Mouse (Mus musculus): Measurements from ENCODE around the gene Kmt5c. TPM values are rescaled to one million over a fixed set of nuclear protein-coding genes. Genes with fewer than 3 reads are reported as not detected.

Kmt5c gene
- polyA plus RNA-seq, 1 experiment from 2014 or later = 76.2 TPM

DNA sequence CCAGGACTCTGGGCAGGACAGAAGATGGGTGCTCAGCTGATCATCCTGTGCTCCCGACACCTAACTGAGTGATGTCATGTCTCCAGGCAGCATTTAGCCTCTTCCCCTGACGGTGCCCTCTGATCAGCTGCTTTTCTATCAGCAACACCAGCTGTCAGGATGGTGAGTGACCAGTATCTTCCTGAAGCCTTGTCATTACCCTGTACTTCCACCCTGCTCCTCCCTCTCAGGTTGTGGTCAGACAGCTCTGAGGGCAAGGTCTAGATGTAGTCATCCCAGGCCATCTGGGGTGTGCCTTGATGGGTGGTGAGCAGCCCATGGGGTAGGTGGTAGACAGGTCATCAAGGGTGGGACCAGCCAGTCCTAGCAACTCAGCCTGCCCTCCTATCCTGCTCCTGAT lies 9.3 kb downstream of the Kmt5c start:
- no peak overlapping the region for H3K4me2 ChIP-seq (ENCODE audit: low read depth, severe bottlenecking)
- no peak for ATAC-seq (ENCODE audit: insufficient number of reproducible peaks, low FRiP score, low TSS enrichment, low read depth)
- WGBS = 90% methylated on average over 2 of the region's 2 CpGs

DNA sequence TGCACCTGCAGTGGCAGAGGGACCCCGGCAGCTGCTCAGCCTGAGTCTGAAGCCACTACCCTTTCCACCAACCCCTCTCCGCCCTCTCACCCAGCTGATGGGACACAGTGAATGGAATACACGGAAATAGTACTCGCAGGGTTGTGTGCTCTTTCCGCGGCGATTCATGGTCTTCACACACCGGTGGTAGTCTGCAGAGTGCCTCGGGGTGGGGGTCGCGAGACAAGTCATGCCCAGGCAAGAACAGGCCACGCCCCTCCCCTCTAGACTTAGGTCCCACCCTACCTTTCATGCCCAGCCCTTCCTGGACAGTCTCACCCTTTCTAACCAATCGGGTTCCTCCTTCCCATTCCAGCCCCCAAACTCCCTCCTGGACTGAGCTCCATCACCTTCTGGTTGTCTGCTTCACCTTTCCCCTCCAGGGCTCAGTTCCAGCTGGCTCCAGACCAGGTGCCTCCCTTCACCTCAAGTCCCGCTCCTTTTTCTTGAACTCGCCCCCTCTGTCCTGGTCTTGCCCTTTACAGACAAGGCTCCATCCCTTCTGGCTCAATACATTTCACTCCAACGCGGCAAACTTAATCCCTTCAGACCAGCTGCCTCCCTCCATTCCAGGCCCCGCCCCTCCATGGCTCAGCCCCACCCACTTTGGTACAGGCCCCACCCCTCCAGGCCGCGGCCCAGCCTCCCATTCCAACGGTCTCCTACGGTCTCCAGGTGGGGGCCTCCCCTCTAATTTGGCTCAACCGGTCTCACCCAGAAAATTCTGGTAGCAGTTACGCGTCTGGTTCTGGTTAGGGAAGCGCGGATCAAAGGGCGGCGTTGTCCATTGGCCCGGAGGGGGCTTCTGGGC lies 12.3 kb downstream of the Kmt5c start:
- Histone ChIP-seq H3K27me3 (ENCODE audit: control insufficient read depth, insufficient read depth, low read length) (no peaks in the 10 kb centered on the region), H3K4me2 (ENCODE audit: low read depth, severe bottlenecking) (peak overlapping the region; percentile 39), H3K27ac (replicated peaks; ENCODE audit: low read depth, low read length) (no peak overlapping the region), H3K4me1 (ENCODE audit: control insufficient read depth, insufficient read depth, low read length) (peaks cover 9% of the 10 kb centered on the region), H3K4me3 (ENCODE audit: low read depth, low read length) (peak overlapping the region; percentile 33), H3K36me3 (ENCODE audit: control insufficient read depth, insufficient read depth, low read length) (no peaks in the 10 kb centered on the region; the same call in 1 of the 2 replicates), H3K9me3 (ENCODE audit: control insufficient read depth, low read length) (no peaks in the 10 kb centered on the region), H3K9ac (ENCODE audit: low read length) (no peak overlapping the region)
- DNase-seq (ENCODE audit: low spot score) (peak; percentile 82), ATAC-seq (ENCODE audit: insufficient number of reproducible peaks, low FRiP score, low TSS enrichment, low read depth) (peak; percentile 77)
- WGBS = 1% methylated on average over 30 of the region's 30 CpGs

More for the DNA sequence above, 9.3 kb downstream of the Kmt5c start:
- H3K27me3 ChIP-seq (ENCODE audit: control insufficient read depth, insufficient read depth, low read length) = no peaks in the 10 kb centered on the region
- no peak overlapping the region for H3K4me3 ChIP-seq (ENCODE audit: low read depth, low read length)
- peaks cover 3% of the 10 kb centered on the region for H3K36me3 ChIP-seq (ENCODE audit: control insufficient read depth, insufficient read depth, low read length)
- no peaks in the 10 kb centered on the region for H3K9me3 ChIP-seq (ENCODE audit: control insufficient read depth, low read length)
- H3K9ac ChIP-seq (ENCODE audit: low read length) = no peak overlapping the region
- H3K27ac ChIP-seq (replicated peaks; ENCODE audit: low read depth, low read length) = no peak overlapping the region
- no peak for DNase-seq (ENCODE audit: low spot score)
- peaks cover 9% of the 10 kb centered on the region for H3K4me1 ChIP-seq (ENCODE audit: control insufficient read depth, insufficient read depth, low read length)

DNA sequence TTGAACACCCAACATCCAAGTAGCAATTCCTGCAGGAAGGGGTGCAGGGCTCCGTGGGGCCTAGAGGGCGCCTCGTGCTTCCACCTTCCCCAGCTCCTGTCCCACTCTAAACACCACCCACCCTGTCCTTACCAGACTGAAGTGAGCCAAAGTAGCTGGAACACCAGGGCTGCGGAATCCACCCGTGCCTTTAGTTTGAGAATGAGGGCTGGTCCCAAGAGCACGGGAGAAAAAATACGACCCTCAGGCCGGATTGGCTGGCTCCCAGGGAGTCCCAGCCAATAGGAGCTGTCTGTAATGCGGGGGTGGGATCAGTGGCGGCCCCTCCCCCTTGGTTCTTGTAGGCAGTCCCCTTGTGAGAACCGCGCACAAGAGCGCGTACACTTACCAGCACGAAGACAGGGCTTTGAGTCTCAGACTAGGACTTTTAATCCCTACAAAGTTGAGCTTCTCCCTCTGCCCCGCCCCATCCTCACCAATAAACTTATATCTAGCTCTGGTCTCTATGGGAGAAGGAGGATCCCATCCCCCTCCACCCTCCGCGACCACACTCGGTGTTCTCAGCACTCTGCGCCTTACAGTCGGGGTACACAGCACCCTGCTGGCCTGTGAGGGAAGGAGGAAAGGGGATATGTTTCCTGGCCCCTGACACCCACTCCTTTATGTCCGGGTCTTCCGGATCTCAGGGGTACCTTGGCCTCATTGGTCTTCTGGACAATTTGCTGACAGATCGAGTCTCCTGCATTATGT lies 13.1 kb downstream of the Kmt5c start, which contains the start of gene Cox6b2:
Gene Cox6b2 (minus strand): TSS at position 274 of the 750 bp plus-strand sequence.
- no peaks in the 10 kb centered on the region for H3K9me3 ChIP-seq (ENCODE audit: control insufficient read depth, low read length)
- peak within 1 kb of the TSS; percentile 33 for H3K4me3 ChIP-seq (ENCODE audit: low read depth, low read length)
- WGBS = 5% methylated on average over 24 of the region's 24 CpGs
- no peaks in the 10 kb centered on the region; the same call in 1 of the 2 replicates for H3K36me3 ChIP-seq (ENCODE audit: control insufficient read depth, insufficient read depth, low read length)
- no peak within 1 kb of the TSS for H3K27ac ChIP-seq (replicated peaks; ENCODE audit: low read depth, low read length)
- DNase-seq (ENCODE audit: low spot score) (peak; percentile 94), ATAC-seq (ENCODE audit: insufficient number of reproducible peaks, low FRiP score, low TSS enrichment, low read depth) (peak; percentile 94)
- H3K4me2 ChIP-seq (ENCODE audit: low read depth, severe bottlenecking) = peak within 1 kb of the TSS; percentile 39
- H3K9ac ChIP-seq (ENCODE audit: low read length) = no peak within 1 kb of the TSS; the same call in 1 of the 2 replicates
- no peaks in the 10 kb centered on the region for H3K27me3 ChIP-seq (ENCODE audit: control insufficient read depth, insufficient read depth, low read length)
- peaks cover 9% of the 10 kb centered on the region for H3K4me1 ChIP-seq (ENCODE audit: control insufficient read depth, insufficient read depth, low read length)

DNA sequence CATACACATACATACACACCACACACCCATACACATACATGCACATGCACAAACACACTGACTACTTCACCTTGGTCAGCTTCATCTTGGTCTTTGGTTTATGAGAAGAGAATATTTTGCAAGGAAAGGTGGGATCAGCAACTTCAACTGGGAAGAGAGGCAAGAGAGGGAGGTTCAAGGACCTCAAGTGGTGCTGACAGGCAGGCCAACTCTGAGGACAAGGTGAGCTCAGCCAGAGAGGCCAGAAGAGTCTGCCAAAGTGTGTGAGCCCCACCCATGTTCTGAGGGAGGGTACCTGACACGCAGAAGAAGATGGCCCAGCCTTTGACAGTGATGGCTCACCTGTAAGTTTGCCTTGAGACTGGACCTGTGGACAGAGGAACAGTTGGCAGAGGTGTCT lies 19.8 kb downstream of the Kmt5c start:
- no peaks in the 10 kb centered on the region for H3K36me3 ChIP-seq (ENCODE audit: control insufficient read depth, insufficient read depth, low read length)
- H3K27me3 ChIP-seq (ENCODE audit: control insufficient read depth, insufficient read depth, low read length) = no peaks in the 10 kb centered on the region
- no peak overlapping the region for H3K4me3 ChIP-seq (ENCODE audit: low read depth, low read length)
- 41% methylated on average over 1 of the region's 1 CpGs for WGBS
- ATAC-seq (ENCODE audit: insufficient number of reproducible peaks, low FRiP score, low TSS enrichment, low read depth) = no peak
- no peak for DNase-seq (ENCODE audit: low spot score)
- H3K4me2 ChIP-seq (ENCODE audit: low read depth, severe bottlenecking) = no peak overlapping the region
- no peaks in the 10 kb centered on the region for H3K9me3 ChIP-seq (ENCODE audit: control insufficient read depth, low read length)
- H3K27ac ChIP-seq (replicated peaks; ENCODE audit: low read depth, low read length) = no peak overlapping the region
- H3K4me1 ChIP-seq (ENCODE audit: control insufficient read depth, insufficient read depth, low read length) = no peaks in the 10 kb centered on the region
- no peak overlapping the region for H3K9ac ChIP-seq (ENCODE audit: low read length)

DNA sequence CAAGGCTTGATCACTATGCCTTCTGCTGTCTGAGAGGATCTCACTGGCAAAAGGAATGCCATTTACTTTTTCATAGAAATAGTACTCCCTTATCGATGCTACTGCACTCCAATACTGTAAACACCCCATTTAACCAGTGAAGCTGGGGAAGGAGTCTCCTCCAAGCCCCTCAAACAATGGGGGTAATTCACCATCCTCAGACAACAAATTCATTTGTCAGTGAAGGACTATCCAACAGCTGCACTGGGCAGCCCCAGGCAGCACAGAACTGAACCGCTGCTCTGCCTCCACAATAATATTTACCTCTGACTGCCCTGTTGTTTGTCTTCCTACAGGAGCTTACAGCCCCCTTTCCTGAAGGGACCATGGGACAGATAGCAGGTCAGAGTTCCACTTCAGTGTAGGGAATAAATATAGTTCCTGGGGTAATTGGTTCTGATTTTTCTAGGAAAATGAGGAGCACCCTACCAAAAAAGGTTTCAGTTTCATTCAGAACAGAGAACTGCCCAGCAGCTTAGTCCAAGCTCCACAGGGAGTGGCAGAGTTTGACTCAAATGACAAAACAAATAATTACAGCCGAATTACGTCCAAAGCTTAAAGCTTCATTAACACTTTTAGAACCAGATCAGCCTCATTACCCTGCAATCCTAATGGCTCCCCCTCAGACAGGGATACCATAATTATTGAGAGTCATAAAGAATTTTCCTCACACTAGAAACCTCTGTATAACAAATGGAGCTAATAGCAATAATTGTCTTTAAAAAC lies 25.2 kb downstream of the Kmt5c start:
- H3K36me3 ChIP-seq (ENCODE audit: control insufficient read depth, insufficient read depth, low read length) = no peaks in the 10 kb centered on the region
- H3K4me2 ChIP-seq (ENCODE audit: low read depth, severe bottlenecking) = no peak overlapping the region
- no peak overlapping the region for H3K27ac ChIP-seq (replicated peaks; ENCODE audit: low read depth, low read length)
- no peaks in the 10 kb centered on the region for H3K4me1 ChIP-seq (ENCODE audit: control insufficient read depth, insufficient read depth, low read length)
- no peak overlapping the region for H3K9ac ChIP-seq (ENCODE audit: low read length)
- ATAC-seq (ENCODE audit: insufficient number of reproducible peaks, low FRiP score, low TSS enrichment, low read depth) (no peak), DNase-seq (ENCODE audit: low spot score) (no peak)
- H3K27me3 ChIP-seq (ENCODE audit: control insufficient read depth, insufficient read depth, low read length) = no peaks in the 10 kb centered on the region
- H3K9me3 ChIP-seq (ENCODE audit: control insufficient read depth, low read length) = no peaks in the 10 kb centered on the region
- 27% methylated on average over 4 of the region's 4 CpGs for WGBS
- H3K4me3 ChIP-seq (ENCODE audit: low read depth, low read length) = no peak overlapping the region

DNA sequence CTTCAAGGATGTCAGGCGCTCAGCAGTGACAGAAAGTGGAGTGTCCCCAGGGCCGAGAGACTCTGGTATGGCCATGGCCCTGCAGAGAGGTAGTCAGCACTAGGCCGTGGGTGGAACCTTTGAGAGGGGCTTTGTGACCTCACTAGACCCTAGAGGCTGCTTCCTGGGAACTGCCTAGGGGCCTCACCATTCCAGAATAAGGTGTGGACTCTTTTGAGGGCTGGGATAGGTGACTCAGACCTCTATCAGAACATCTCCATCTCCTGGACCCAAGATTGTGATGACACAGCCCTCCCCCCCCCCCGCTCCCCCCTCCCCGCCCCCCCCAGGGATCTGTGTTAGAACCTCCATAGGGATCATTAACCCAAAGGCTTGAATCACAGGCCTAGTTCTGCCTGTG lies 31.3 kb downstream of the Kmt5c start, which contains the start of gene Fam71e2:
Gene Fam71e2 (minus strand): TSS at position 101 of the 400 bp plus-strand sequence.
- Histone ChIP-seq H3K9me3 (ENCODE audit: control insufficient read depth, low read length) (no peaks in the 10 kb centered on the region; the same call in 1 of the 2 replicates), H3K36me3 (ENCODE audit: control insufficient read depth, insufficient read depth, low read length) (no peaks in the 10 kb centered on the region), H3K27ac (replicated peaks; ENCODE audit: low read depth, low read length) (no peak within 1 kb of the TSS), H3K9ac (ENCODE audit: low read length) (no peak within 1 kb of the TSS), H3K4me1 (ENCODE audit: control insufficient read depth, insufficient read depth, low read length) (no peaks in the 10 kb centered on the region), H3K27me3 (ENCODE audit: control insufficient read depth, insufficient read depth, low read length) (peaks cover 8% of the 10 kb centered on the region), H3K4me3 (ENCODE audit: low read depth, low read length) (no peak within 1 kb of the TSS), H3K4me2 (ENCODE audit: low read depth, severe bottlenecking) (no peak within 1 kb of the TSS)
- DNase-seq (ENCODE audit: low spot score) = no peak
- 84% methylated on average over 5 of the region's 5 CpGs for WGBS
- no peak for ATAC-seq (ENCODE audit: insufficient number of reproducible peaks, low FRiP score, low TSS enrichment, low read depth)

DNA sequence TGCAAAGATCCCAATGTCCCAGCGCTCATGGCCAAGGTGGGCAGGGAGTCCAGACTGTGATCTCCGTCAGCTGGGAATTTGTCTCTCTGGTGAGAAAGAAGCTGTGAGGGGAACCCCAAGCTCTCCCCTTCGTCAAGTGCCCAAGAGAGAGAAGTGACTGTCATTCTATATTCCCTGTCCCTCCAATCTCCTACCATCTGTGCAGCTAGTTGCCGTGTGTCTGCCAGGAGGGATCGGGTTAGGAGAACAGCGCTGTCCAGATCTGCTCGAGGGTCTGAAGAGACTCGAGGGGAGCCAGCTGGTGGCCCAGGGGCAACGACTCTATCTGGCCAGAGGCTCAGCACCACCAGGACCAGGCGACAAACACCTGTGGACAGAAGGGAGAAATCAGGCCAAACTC lies 36.2 kb downstream of the Kmt5c start:
- Histone ChIP-seq H3K27me3 (ENCODE audit: control insufficient read depth, insufficient read depth, low read length) (peaks cover 35% of the 10 kb centered on the region), H3K9me3 (ENCODE audit: control insufficient read depth, low read length) (no peaks in the 10 kb centered on the region; the same call in 1 of the 2 replicates), H3K4me2 (ENCODE audit: low read depth, severe bottlenecking) (no peak overlapping the region), H3K4me1 (ENCODE audit: control insufficient read depth, insufficient read depth, low read length) (peaks cover 10% of the 10 kb centered on the region; the same call in 1 of the 2 replicates), H3K9ac (ENCODE audit: low read length) (no peak overlapping the region), H3K4me3 (ENCODE audit: low read depth, low read length) (no peak overlapping the region), H3K27ac (replicated peaks; ENCODE audit: low read depth, low read length) (no peak overlapping the region), H3K36me3 (ENCODE audit: control insufficient read depth, insufficient read depth, low read length) (no peaks in the 10 kb centered on the region)
- no peak for ATAC-seq (ENCODE audit: insufficient number of reproducible peaks, low FRiP score, low TSS enrichment, low read depth)
- DNase-seq (ENCODE audit: low spot score) = no peak
- 52% methylated on average over 10 of the region's 10 CpGs for WGBS

Measured in limb, embryonic 11.5 days (tissue).